Mouse (Mus musculus) MEL (cell line): ENCODE measurements around the gene Arsb. TPM values are rescaled to one million over a fixed set of nuclear protein-coding genes. Genes with fewer than 3 reads are reported as not detected.

Experiments
- DNase-seq: peaks from one replicate; pipeline ENCODE4 v3.0.0; 2011; ENCODE audit warnings: low read depth, low spot score
- H3K27ac ChIP-seq: 2 replicates; pipeline ENCODE4 v1.5.1; 2012; ENCODE audit warnings: low read depth, mild to moderate bottlenecking, control low read depth, low read length, moderate library complexity; ENCODE audit not compliant: control insufficient read depth
- H3K27me3 ChIP-seq, 2 experiments: fragments of 150-350 bp in 1 of 2; sonication (generic) in 1 of 2; 2 replicates each; pipeline ENCODE4 v1.6.1; 2012; ENCODE audit warnings: low read length in 2 of 2, mild to moderate bottlenecking in 2 of 2, improper control_type of control experiment in 1 of 2, moderate library complexity in 1 of 2; ENCODE audit not compliant: insufficient read depth in 2 of 2, control insufficient read depth in 1 of 2
- H3K36me3 ChIP-seq, 2 experiments: 2 replicates each; pipeline ENCODE4 v1.6.1; 2012 to 2014; ENCODE audit warnings: low read length in 2 of 2, improper control_type of control experiment in 1 of 2, inconsistent platforms in 1 of 2, mild to moderate bottlenecking in 1 of 2; ENCODE audit not compliant: insufficient read depth in 2 of 2, control insufficient read depth in 1 of 2
- H3K4me1 ChIP-seq, 2 experiments: fragments of 150-350 bp in 1 of 2; sonication (generic) in 1 of 2; 2 replicates each; pipeline ENCODE4 v1.6.1; 2012; ENCODE audit warnings: low read length in 2 of 2, improper control_type of control experiment in 1 of 2, mild to moderate bottlenecking in 1 of 2; ENCODE audit not compliant: insufficient read depth in 2 of 2, control insufficient read depth in 1 of 2
- H3K4me3 ChIP-seq, 2 experiments: fragments of 150-350 bp in 1 of 2; sonication (generic) in 1 of 2; 2 replicates each; pipeline ENCODE4 v1.5.1; 2012; ENCODE audit warnings: low read depth in 2 of 2, low read length in 2 of 2, mild to moderate bottlenecking in 2 of 2, moderate library complexity in 2 of 2, control low read depth in 1 of 2, improper control_type of control experiment in 1 of 2; ENCODE audit not compliant: control insufficient read depth in 1 of 2, insufficient read depth in 1 of 2
- H3K79me2 ChIP-seq: 2 replicates; pipeline ENCODE4 v1.6.1; 2012; ENCODE audit warnings: mild to moderate bottlenecking, low read length, moderate library complexity; ENCODE audit not compliant: control insufficient read depth, poor library complexity, insufficient read depth
- H3K9ac ChIP-seq: 2 replicates; pipeline ENCODE4 v1.6.1; 2012; ENCODE audit warnings: low read depth, mild to moderate bottlenecking, control low read depth, low read length, moderate library complexity; ENCODE audit not compliant: control insufficient read depth, poor library complexity, severe bottlenecking
- H3K9me3 ChIP-seq: fragments of 150-350 bp; sonication (generic); replicated peaks from 2 replicates; pipeline ENCODE4 v1.6.1; 2012; ENCODE audit warnings: mild to moderate bottlenecking, low read length, improper control_type of control experiment, moderate library complexity; ENCODE audit not compliant: insufficient read depth
- BHLHE40 ChIP-seq: IDR thresholded peaks from 2 replicates; pipeline ENCODE4 v1.6.1; 2012; ENCODE audit warnings: low read depth, mild to moderate bottlenecking, inconsistent platforms, low read length, improper control_type of control experiment, borderline replicate concordance
- CHD2 ChIP-seq: IDR thresholded peaks from 2 replicates; pipeline ENCODE4 v1.6.1; 2011; ENCODE audit warnings: low read length, improper control_type of control experiment
- CTCF ChIP-seq, 3 experiments: IDR thresholded peaks in 2 of 3; conservative IDR thresholded peaks in 1 of 3; 2 replicates each; pipeline ENCODE4 v1.5.1; 2011 to 2012; ENCODE audit warnings: low read length in 3 of 3, low read depth in 2 of 3, mild to moderate bottlenecking in 2 of 3, improper control_type of control experiment in 1 of 3, inconsistent platforms in 1 of 3, mixed read lengths in 1 of 3, moderate library complexity in 1 of 3; ENCODE audit not compliant: control insufficient read depth in 1 of 3, insufficient read depth in 1 of 3, poor library complexity in 1 of 3, severe bottlenecking in 1 of 3
- ELF1 ChIP-seq: IDR thresholded peaks from 2 replicates; pipeline ENCODE4 v1.6.1; 2014; ENCODE audit warnings: low read depth, mild to moderate bottlenecking, inconsistent platforms, low read length, improper control_type of control experiment, moderate library complexity
- ETS1 ChIP-seq: IDR thresholded peaks from 2 replicates; pipeline ENCODE4 v1.6.1; 2012; ENCODE audit warnings: low read depth, mild to moderate bottlenecking, inconsistent platforms, low read length, improper control_type of control experiment, moderate library complexity
- GABPA ChIP-seq: IDR thresholded peaks from 2 replicates; pipeline ENCODE4 v1.6.1; 2012; ENCODE audit warnings: low read depth, mild to moderate bottlenecking, inconsistent platforms, low read length, improper control_type of control experiment, moderate library complexity
- GATA1 ChIP-seq: IDR thresholded peaks from 2 replicates; pipeline ENCODE4 v1.6.1; 2011; ENCODE audit warnings: low read depth, low read length, improper control_type of control experiment
- JUND ChIP-seq: IDR thresholded peaks from 2 replicates; pipeline ENCODE4 v1.6.1; 2011; ENCODE audit warnings: low read depth, mild to moderate bottlenecking, improper control_type of control experiment, low read length
- KAT2A ChIP-seq: conservative IDR thresholded peaks from 2 replicates; pipeline ENCODE4 v1.6.1; 2012; ENCODE audit warnings: low read depth, low read length, improper control_type of control experiment, inconsistent platforms
- MAFK ChIP-seq: IDR thresholded peaks from 2 replicates; pipeline ENCODE4 v1.6.1; 2011; ENCODE audit warnings: low read depth, mild to moderate bottlenecking, low read length, improper control_type of control experiment, borderline replicate concordance
- MEF2A ChIP-seq: IDR thresholded peaks from 2 replicates; pipeline ENCODE4 v1.6.1; 2014; ENCODE audit warnings: low read depth, mild to moderate bottlenecking, inconsistent platforms, low read length, improper control_type of control experiment; ENCODE audit not compliant: poor library complexity, insufficient replicate concordance, severe bottlenecking; ENCODE audit errors: extremely low read depth
- MXI1 ChIP-seq: IDR thresholded peaks from 2 replicates; pipeline ENCODE4 v1.6.1; 2011; ENCODE audit warnings: mild to moderate bottlenecking, low read depth, low read length, improper control_type of control experiment
- MYB ChIP-seq: IDR thresholded peaks from 2 replicates; pipeline ENCODE4 v1.6.1; 2011; ENCODE audit warnings: mild to moderate bottlenecking, low read depth, low read length, improper control_type of control experiment
- MYC ChIP-seq: IDR thresholded peaks from 2 replicates; pipeline ENCODE4 v1.6.1; 2011; ENCODE audit warnings: low read depth, mild to moderate bottlenecking, low read length, improper control_type of control experiment, moderate library complexity
- NELFE ChIP-seq: IDR thresholded peaks from 2 replicates; pipeline ENCODE4 v1.6.1; 2011; ENCODE audit warnings: low read depth, low read length, improper control_type of control experiment
- POLR2A ChIP-seq, 2 experiments: IDR thresholded peaks; 2 replicates each; pipeline ENCODE4 v1.6.1; 2011 to 2012; ENCODE audit warnings: low read length in 2 of 2, mild to moderate bottlenecking in 2 of 2, control low read depth in 1 of 2, improper control_type of control experiment in 1 of 2, low read depth in 1 of 2, moderate library complexity in 1 of 2; ENCODE audit not compliant: control insufficient read depth in 1 of 2, insufficient read depth in 1 of 2, poor library complexity in 1 of 2
- POLR2AphosphoS5 ChIP-seq: IDR thresholded peaks from 2 replicates; pipeline ENCODE4 v1.6.1; 2012; ENCODE audit warnings: low read depth, borderline replicate concordance, mild to moderate bottlenecking, inconsistent platforms, low read length, moderate library complexity, mixed read lengths
- RAD21 ChIP-seq: IDR thresholded peaks from 2 replicates; pipeline ENCODE4 v1.6.1; 2011; ENCODE audit warnings: mild to moderate bottlenecking, low read depth, low read length, improper control_type of control experiment
- SIN3A ChIP-seq: IDR thresholded peaks from 2 replicates; pipeline ENCODE4 v1.6.1; 2012; ENCODE audit warnings: low read length, improper control_type of control experiment, inconsistent platforms
- TBP ChIP-seq: IDR thresholded peaks from 2 replicates; pipeline ENCODE4 v1.8.0; 2011; ENCODE audit warnings: low read depth, low read length, improper control_type of control experiment
- USF1 ChIP-seq: IDR thresholded peaks from 2 replicates; pipeline ENCODE4 v1.6.1; 2014; ENCODE audit warnings: low read depth, mild to moderate bottlenecking, inconsistent platforms, low read length, improper control_type of control experiment, moderate library complexity
- ZC3H11A ChIP-seq: IDR thresholded peaks from 2 replicates; pipeline ENCODE4 v1.6.1; 2012; ENCODE audit warnings: low read depth, mild to moderate bottlenecking, inconsistent platforms, low read length, improper control_type of control experiment
- ZNF384 ChIP-seq: IDR thresholded peaks from 2 replicates; pipeline ENCODE4 v1.6.1; 2012; ENCODE audit warnings: low read depth, mild to moderate bottlenecking, inconsistent platforms, low read length, improper control_type of control experiment
- polyA plus RNA-seq, 2 experiments: library from polyadenylated mRNA; stranded (reverse) in 1 of 2; unstranded in 1 of 2; fragments of >175 nt in 1 of 2; fragments of >200 nt in 1 of 2; gene quantifications; 2 replicates each; pipeline versions ENCODE4 v1.2.1 to v1.2.4; 2012; ENCODE audit warnings: low replicate concordance in 2 of 2, low read depth in 1 of 2; ENCODE audit not compliant: insufficient read length in 2 of 2, insufficient read depth in 1 of 2, missing spikeins in 1 of 2
- total RNA-seq: library from RNA; depleted of rRNA; stranded (reverse); fragments of 300-350 nt; gene quantifications from 2 replicates; pipeline ENCODE4 v1.2.3, GENCODE M21; 2012

Gene Arsb
- total and polyA plus RNA-seq, 3 experiments = 0.04 to 0.07 TPM; not detected in 1

- Histone ChIP-seq H3K9me3 (no peaks in the 10 kb centered on the region), H3K9ac (no peak overlapping the region), H3K27ac (no peak overlapping the region), H3K4me3 (no peak overlapping the region), H3K36me3 (no peaks in the 10 kb centered on the region)
- TF ChIP-seq JUND = no peak
- TF ChIP-seq MEF2A = no peak
- TF ChIP-seq ZC3H11A = no peak
- TF ChIP-seq ZNF384 = no peak
- TF ChIP-seq CHD2 = no peak
- TF ChIP-seq GABPA = no peak
- TF ChIP-seq BHLHE40 = no peak
- TF ChIP-seq GATA1 = no peak
- TF ChIP-seq KAT2A = no peak
- no peak for TF ChIP-seq RAD21
- TF ChIP-seq MXI1 = no peak
- no peak for TF ChIP-seq SIN3A
- TF ChIP-seq, all 39 proteins: peak for 0
- Histone ChIP-seq H3K4me1 (no peaks in the 10 kb centered on the region), H3K79me2 (no peaks in the 10 kb centered on the region), H3K27me3 (no peaks in the 10 kb centered on the region)
- no peak for DNase-seq
Measured at GRCm38 (mm10) chr13:93889991-93890390, 118.6 kb downstream of the Arsb start.

GRCm38 (mm10) chr13:93891276-93891675 is 119.8 kb downstream of the Arsb start:
- no peak for DNase-seq

More at GRCm38 (mm10) chr13:93891276-93891675, 119.8 kb downstream of the Arsb start:
- H3K9ac ChIP-seq = no peak overlapping the region
- TF ChIP-seq MEF2A (no peak), MYB (no peak), CHD2 (no peak), ELF1 (no peak), MYC (no peak), ZNF384 (no peak), NELFE (no peak), POLR2A (IDR thresholded peaks at IDR 0.05; ENCODE audit: control insufficient read depth in 1 of 2, insufficient read depth in 1 of 2, low read depth in 1 of 2, low read length in 2 of 2, poor library complexity in 1 of 2) (no peak), POLR2AphosphoS5 (no peak), RAD21 (no peak), USF1 (no peak), CTCF (IDR thresholded peaks at IDR 0.05 in 2 of 3, conservative IDR thresholded peaks at IDR 0.05 in 1 of 3; ENCODE audit: control insufficient read depth in 1 of 3, insufficient read depth in 1 of 3, low read depth in 2 of 3, low read length in 3 of 3, poor library complexity in 1 of 3, severe bottlenecking in 1 of 3) (no peak), TBP (no peak), KAT2A (no peak), MXI1 (no peak), ETS1 (no peak), MAFK (no peak)
- TF ChIP-seq, all 39 proteins: peak for 0
- Histone ChIP-seq H3K36me3 (no peaks in the 10 kb centered on the region), H3K4me3 (no peak overlapping the region), H3K27me3 (no peaks in the 10 kb centered on the region), H3K79me2 (no peaks in the 10 kb centered on the region), H3K9me3 (no peaks in the 10 kb centered on the region), H3K4me1 (no peaks in the 10 kb centered on the region), H3K27ac (no peak overlapping the region)
